In the genomic region with DNA sequence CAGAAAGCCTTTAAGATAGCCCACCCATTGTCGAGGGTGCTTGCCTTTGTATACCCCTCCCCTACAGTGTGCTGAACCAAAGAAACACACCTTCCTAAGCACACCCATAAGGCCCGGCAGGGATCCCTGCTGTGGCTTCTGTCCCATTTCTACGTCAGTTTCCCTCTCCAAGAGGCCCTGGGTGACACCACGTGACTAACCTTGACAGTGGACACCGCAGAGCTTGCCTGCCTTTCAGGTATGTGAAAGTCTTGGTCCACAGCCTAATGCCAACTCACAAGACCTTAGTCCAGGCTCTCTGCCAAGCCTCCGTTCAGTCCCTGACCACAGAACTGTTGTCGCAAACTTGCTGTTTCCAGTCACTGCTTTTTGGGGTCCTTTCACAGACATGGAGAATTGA, we compare ENCODE assay signal across 9 mouse cellular contexts. TPM values are rescaled to one million over a fixed set of nuclear protein-coding genes. Genes with fewer than 3 reads are reported as not detected.
DNase-seq lines count a peak whose midpoint lies in the region; ATAC-seq lines count a peak whose summit lies in the region.
"Had no signal": no experiment of that assay in that cellular context is flagged by ENCODE, and none has a peak within 500 bp of the region (broad histone marks: within the 10 kb centered on the region; RNA-seq: fewer than 3 reads in every experiment).

No protein-coding gene starts in this region.

- no peak overlapping the region for H3K9ac ChIP-seq in midbrain, embryonic 11.5 days (ENCODE audit: low read length)

- H3K4me2 ChIP-seq in midbrain, embryonic 11.5 days, result no peak overlapping the region

- ATAC-seq in common myeloid progenitor, adult 5-6 weeks (replicated peaks; ENCODE audit: low read depth, poor library complexity, severe bottlenecking), result peak; percentile 48
- no peak for ATAC-seq in midbrain, embryonic 11.5 days (ENCODE audit: low FRiP score)

- H3K36me3 ChIP-seq in midbrain, embryonic 11.5 days (ENCODE audit: control insufficient read depth, insufficient read depth, low read length), result no peaks in the 10 kb centered on the region

- H3K4me1 ChIP-seq in midbrain, embryonic 11.5 days (ENCODE audit: control insufficient read depth, insufficient read depth, low read length), result no peaks in the 10 kb centered on the region

- peak; percentile 34 for DNase-seq in NIH3T3 (ENCODE audit: low read depth)
- DNase-seq in kidney, adult 9 months, result peak; percentile 86
- DNase-seq in lung, postnatal 10 days, result peak; percentile 30
- DNase-seq in layer of hippocampus, adult 9-10 months (ENCODE audit: low spot score), result no peak
- DNase-seq in retina, embryonic 14.5 days (ENCODE audit: low spot score), result no peak
- no peak for DNase-seq in midbrain, embryonic 11.5 days (ENCODE audit: low spot score, missing footprints)

- no peaks in the 10 kb centered on the region for H3K9me3 ChIP-seq in midbrain, embryonic 11.5 days (ENCODE audit: control insufficient read depth, low read length)

- no peak overlapping the region for H3K27ac ChIP-seq in midbrain, embryonic 11.5 days (ENCODE audit: low read depth, low read length)
- H3K27ac ChIP-seq: macrophage had no signal

- no peak overlapping the region for H3K4me3 ChIP-seq in midbrain, embryonic 11.5 days (ENCODE audit: low read depth, low read length)

- 77% methylated on average over 7 of the region's 7 CpGs for WGBS in midbrain, embryonic 11.5 days

- no peaks in the 10 kb centered on the region for H3K27me3 ChIP-seq in midbrain, embryonic 11.5 days (ENCODE audit: control insufficient read depth, insufficient read depth, low read length)

RNA-seq across cellular contexts. Expression of a gene that starts 20.1 kb away (rescaled TPM):
- not detected in 2 replicates for total RNA-seq in common myeloid progenitor, adult 5-6 weeks (2017)
- polyA plus RNA-seq in midbrain, embryonic 11.5 days (2014; fragmentation: Nextera tagmentation; extraction: Ambion mirVana), result not detected in 2 replicates
- polyA plus RNA-seq: macrophage; small intestine, adult 2 months had no signal

RNA-seq across cellular contexts. Expression of a gene that starts 26.5 kb away (rescaled TPM):
- total RNA-seq in common myeloid progenitor, adult 5-6 weeks (2017), result 88.0 and 105 TPM in 2 replicates
- 73.0 and 75.9 TPM in 2 replicates for polyA plus RNA-seq in midbrain, embryonic 11.5 days (2014; fragmentation: Nextera tagmentation; extraction: Ambion mirVana)

Comparison
In these comparisons a context has a peak if more than half of its experiments do, and no peak if none do; other contexts are left out.
1. DNase-seq: peak in NIH3T3 (single experiment), kidney, adult 9 months (single experiment) and lung, postnatal 10 days (single experiment); none in layer of hippocampus, adult 9-10 months (single experiment), retina, embryonic 14.5 days (single experiment) and midbrain, embryonic 11.5 days (single experiment).